10 mouse cellular contexts compared by ENCODE assay signal in the genomic region with DNA sequence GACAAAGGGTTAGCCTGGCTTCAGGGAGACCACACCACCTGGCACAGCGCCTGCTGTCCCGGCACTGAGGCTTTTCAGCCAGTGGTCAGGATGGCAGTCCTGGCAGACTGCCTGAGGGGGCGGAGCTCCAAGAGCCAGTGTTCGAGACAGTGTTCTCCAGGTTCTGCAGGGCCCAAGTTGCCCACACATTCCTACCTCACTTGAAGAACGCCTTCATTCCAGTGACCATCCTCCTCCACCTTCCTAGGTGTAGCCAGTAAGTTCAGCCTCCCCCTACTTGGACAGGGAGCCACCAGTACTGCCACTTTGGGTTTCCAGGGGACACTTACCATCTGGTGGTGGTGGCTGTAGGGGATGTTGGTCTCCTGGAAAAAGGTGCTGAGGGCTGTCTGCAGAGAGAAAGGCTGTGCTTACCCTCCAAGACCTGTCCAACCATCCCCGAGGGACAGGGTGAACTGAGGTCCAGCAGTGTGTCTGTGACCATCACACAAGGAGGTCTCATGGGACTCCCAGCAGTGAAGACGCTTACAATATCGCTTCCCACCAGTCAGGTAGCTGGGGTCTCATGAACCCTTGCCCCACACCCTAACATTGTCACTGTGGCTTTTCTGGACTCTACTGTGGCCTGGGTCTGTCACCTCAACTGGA. TPM values are rescaled to one million over a fixed set of nuclear protein-coding genes. Genes with fewer than 3 reads are reported as not detected.
DNase-seq lines count a peak whose midpoint lies in the region; ATAC-seq and TF ChIP-seq lines count a peak whose summit lies in the region.
"Had no signal": no experiment of that assay in that cellular context is flagged by ENCODE, and none has a peak within 500 bp of the region (broad histone marks: within the 10 kb centered on the region; RNA-seq: fewer than 3 reads in every experiment).

No protein-coding gene starts in this region.

- peaks cover 13% of the 10 kb centered on the region for H3K4me1 ChIP-seq in lung, embryonic 14.5 days (ENCODE audit: insufficient read depth)

- H3K27ac ChIP-seq in layer of hippocampus, adult 2 months = peak overlapping the region; percentile 28; the same call in 1 of the 2 replicates
- peak overlapping the region; percentile 73 for H3K27ac ChIP-seq in lung, embryonic 14.5 days (ENCODE audit: low read depth)

- peak overlapping the region; percentile 29 for H3K4me2 ChIP-seq in lung, embryonic 14.5 days

- WGBS in lung, embryonic 14.5 days = 57% methylated on average over 8 of the region's 8 CpGs

- no peaks in the 10 kb centered on the region for H3K9me3 ChIP-seq in lung, embryonic 14.5 days (ENCODE audit: low read depth, low read length)

- peak; percentile 72 for DNase-seq in gastrocnemius, postnatal 10 days
- DNase-seq in gastrocnemius, postnatal 25 days = no peak
- DNase-seq in MN1 (ENCODE audit: low spot score) = peak; percentile 84
- DNase-seq in cerebellum, postnatal 25 days = peak; percentile 53 to 78
- peak in 1 of 2 experiments; percentile 59 for DNase-seq in layer of hippocampus, adult 2 months (ENCODE audit: low spot score in 2 of 2)
- peak; percentile 85 for DNase-seq in lung, embryonic 14.5 days
- DNase-seq in testis, postnatal 10 days (ENCODE audit: low spot score) = peak; percentile 89

- H3K27me3 ChIP-seq in lung, embryonic 14.5 days (ENCODE audit: insufficient read depth, low read length) = no peaks in the 10 kb centered on the region

- no peak for TF ChIP-seq CTCF in layer of hippocampus, adult 2 months (conservative IDR thresholded peaks at IDR 0.05)
- TF ChIP-seq CTCF in lung, embryonic 14.5 days (IDR thresholded peaks at IDR 0.05; ENCODE audit: low read depth) = no peak

- no peak overlapping the region for H3K4me3 ChIP-seq in layer of hippocampus, adult 2 months
- H3K4me3 ChIP-seq in lung, embryonic 14.5 days (ENCODE audit: low read depth, low read length) = no peak overlapping the region

- H3K36me3 ChIP-seq in lung, embryonic 14.5 days (ENCODE audit: insufficient read depth) = peaks cover 32% of the 10 kb centered on the region

- no peak for ATAC-seq in lung, embryonic 14.5 days (ENCODE audit: insufficient read depth)
- no peak for ATAC-seq in CD4-positive, CD25-positive, alpha-beta regulatory T cell, adult 4 months

- H3K9ac ChIP-seq in lung, embryonic 14.5 days = peak overlapping the region; percentile 0; the same call in 1 of the 2 replicates

RNA-seq across cellular contexts. Expression of a gene that starts 4.0 kb away (rescaled TPM):
- 10 to 100 TPM; 28.1 to 33.4 TPM for total RNA-seq in gastrocnemius, postnatal 10 days (2021)
- total RNA-seq in gastrocnemius, postnatal 25 days (2021) = 10 to 100 TPM; 26.1 to 27.0 TPM
- total RNA-seq in layer of hippocampus, adult 2 months (2021) = 10 to 100 TPM; 95.8 to 96.4 TPM
- polyA plus RNA-seq in lung, embryonic 14.5 days (2014; fragmentation: Nextera tagmentation; extraction: Ambion mirVana) = 38.7 and 39.3 TPM in 2 replicates
- 10 to 100 TPM; 19.3 to 21.6 TPM for polyA plus RNA-seq in CD4-positive, CD25-positive, alpha-beta regulatory T cell, adult 4 months (2017; shearing (Covaris generic))

RNA-seq across cellular contexts. Expression of a gene that starts 9.9 kb away (rescaled TPM):
- total RNA-seq in gastrocnemius, postnatal 10 days (2021) = 10 to 100 TPM; 62.2 to 68.4 TPM
- total RNA-seq in gastrocnemius, postnatal 25 days (2021) = 10 to 100 TPM; 51.5 to 55.2 TPM
- 100 to 1,000 TPM; 211 to 212 TPM for total RNA-seq in layer of hippocampus, adult 2 months (2021)
- polyA plus RNA-seq in lung, embryonic 14.5 days (2014; fragmentation: Nextera tagmentation; extraction: Ambion mirVana) = 88.0 and 88.8 TPM in 2 replicates
- 10 to 100 TPM; 35.2 to 58.5 TPM for polyA plus RNA-seq in CD4-positive, CD25-positive, alpha-beta regulatory T cell, adult 4 months (2017; shearing (Covaris generic))

RNA-seq across cellular contexts. Expression of a gene that starts 40.9 kb away (rescaled TPM):
- not detected for total RNA-seq in gastrocnemius, postnatal 10 days (2021)
- total RNA-seq in gastrocnemius, postnatal 25 days (2021) = not detected
- not detected for total RNA-seq in layer of hippocampus, adult 2 months (2021)
- polyA plus RNA-seq in lung, embryonic 14.5 days (2014; fragmentation: Nextera tagmentation; extraction: Ambion mirVana) = 1.0 and 1.1 TPM in 2 replicates
- 1 to 10 TPM in 1 of 2 experiments, under 1 TPM in 1; 0.68 to 1.3 TPM for polyA plus RNA-seq in CD4-positive, CD25-positive, alpha-beta regulatory T cell, adult 4 months (2017; shearing (Covaris generic))
- polyA plus RNA-seq: large intestine, adult 2 months; spleen, adult 2 months had no signal
